Mouse (Mus musculus): ENCODE measurements around the gene Sln. TPM values are rescaled to one million over a fixed set of nuclear protein-coding genes. Genes with fewer than 3 reads are reported as not detected.

Gene Sln
- total RNA-seq, 2 experiments from 2014 or later: 0.29 to 0.99 TPM

DNA sequence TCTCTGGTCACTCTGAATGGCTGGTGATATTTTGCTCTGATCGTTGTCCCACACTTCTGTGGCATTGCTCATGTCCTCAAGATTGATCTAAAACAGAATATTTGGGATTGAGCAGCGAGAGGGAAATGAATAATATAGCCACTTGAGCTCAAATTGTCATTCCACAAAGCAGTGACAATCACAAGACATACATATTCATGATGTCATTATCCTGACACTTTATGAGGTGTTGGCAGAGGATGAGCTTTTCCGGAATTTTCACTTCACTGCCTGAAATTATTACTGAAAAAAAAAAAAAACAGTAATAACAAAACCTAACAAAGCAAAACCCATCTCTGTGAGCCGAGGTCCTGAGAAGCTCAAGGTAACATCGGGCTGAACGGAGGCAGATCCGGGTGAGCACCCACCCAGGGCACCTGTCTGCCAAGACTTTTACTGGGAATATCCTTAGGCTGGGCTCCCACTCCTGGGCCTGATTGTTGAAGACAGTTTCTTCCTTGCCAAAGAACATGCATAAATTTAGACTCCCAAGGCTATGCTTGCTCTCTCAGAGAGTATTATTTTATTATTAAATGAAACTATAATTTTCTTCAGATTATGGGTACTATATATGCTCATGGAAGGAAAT lies 53.4 kb downstream of the Sln start:
- no peak for DNase-seq (ENCODE audit: low spot score in 2 of 2)

Other genes with a start within 250 kb of the Sln start
- 100 to 1,000 TPM in 1 of 2 experiments, 10 to 100 TPM in 1; 94.1 to 102 TPM for gene Acat1, start 239.8 kb upstream of the Sln start, total RNA-seq (2021)
- gene Cul5, start 180.2 kb upstream of the Sln start, total RNA-seq (2021): 10 to 100 TPM; 58.4 to 59.1 TPM
- 1 to 10 TPM; 1.6 to 1.8 TPM for gene Rab39, start 143.9 kb upstream of the Sln start, total RNA-seq (2021)
- 1 to 10 TPM; 5.9 to 6.6 TPM for gene Slc35f2, start 78.6 kb upstream of the Sln start, total RNA-seq (2021)
- 100 to 1,000 TPM; 203 to 208 TPM for gene Elmod1, start 125.1 kb downstream of the Sln start, total RNA-seq (2021)
- gene Tnfaip8l3, start 218.2 kb downstream of the Sln start, total RNA-seq (2021): 10 to 100 TPM; 24.3 to 26.7 TPM